Mouse (Mus musculus): ENCODE measurements around the gene Ttc36. TPM values are rescaled to one million over a fixed set of nuclear protein-coding genes. Genes with fewer than 3 reads are reported as not detected.
"Not testable (repeated sequence)": the region's sequence is repeated elsewhere in the genome, so short reads cannot be mapped to it uniquely, and the experiment has no call there.

The Ttc36 gene
- polyA plus RNA-seq, 1 experiment from 2014 or later: 0.55 TPM

DNA sequence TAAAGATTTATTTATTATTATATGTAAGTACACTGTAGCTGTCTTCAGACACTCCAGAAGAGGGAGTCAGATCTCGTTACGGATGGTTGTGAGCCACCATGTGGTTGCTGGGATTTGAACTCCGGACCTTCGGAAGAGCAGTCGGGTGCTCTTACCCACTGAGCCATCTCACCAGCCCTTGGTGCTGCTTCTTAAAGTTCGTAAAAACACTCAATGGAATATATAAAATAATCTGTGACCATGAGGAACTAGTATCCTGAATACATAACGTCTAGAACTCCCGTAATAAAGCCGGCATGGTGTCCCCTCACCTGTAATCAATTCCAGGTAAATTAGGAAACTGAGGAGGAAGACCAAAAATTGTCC lies 34.9 kb downstream of the Ttc36 start:
- not testable (repeated sequence) for H3K9me3 ChIP-seq; H3K36me3 ChIP-seq; H3K9ac ChIP-seq; H3K27me3 ChIP-seq; ATAC-seq (ENCODE audit: low FRiP score)
- Histone ChIP-seq H3K4me1 (replicated peaks) (peaks cover 25% of the 10 kb centered on the region), H3K4me2 (0 out of 2 replicates have a peak overlapping the region, but pooled peaks have one; percentile 21), H3K4me3 (peak overlapping the region; percentile 97), H3K27ac (peak overlapping the region; percentile 71)
- WGBS: 39% methylated on average over 8 of the region's 9 CpGs

DNA sequence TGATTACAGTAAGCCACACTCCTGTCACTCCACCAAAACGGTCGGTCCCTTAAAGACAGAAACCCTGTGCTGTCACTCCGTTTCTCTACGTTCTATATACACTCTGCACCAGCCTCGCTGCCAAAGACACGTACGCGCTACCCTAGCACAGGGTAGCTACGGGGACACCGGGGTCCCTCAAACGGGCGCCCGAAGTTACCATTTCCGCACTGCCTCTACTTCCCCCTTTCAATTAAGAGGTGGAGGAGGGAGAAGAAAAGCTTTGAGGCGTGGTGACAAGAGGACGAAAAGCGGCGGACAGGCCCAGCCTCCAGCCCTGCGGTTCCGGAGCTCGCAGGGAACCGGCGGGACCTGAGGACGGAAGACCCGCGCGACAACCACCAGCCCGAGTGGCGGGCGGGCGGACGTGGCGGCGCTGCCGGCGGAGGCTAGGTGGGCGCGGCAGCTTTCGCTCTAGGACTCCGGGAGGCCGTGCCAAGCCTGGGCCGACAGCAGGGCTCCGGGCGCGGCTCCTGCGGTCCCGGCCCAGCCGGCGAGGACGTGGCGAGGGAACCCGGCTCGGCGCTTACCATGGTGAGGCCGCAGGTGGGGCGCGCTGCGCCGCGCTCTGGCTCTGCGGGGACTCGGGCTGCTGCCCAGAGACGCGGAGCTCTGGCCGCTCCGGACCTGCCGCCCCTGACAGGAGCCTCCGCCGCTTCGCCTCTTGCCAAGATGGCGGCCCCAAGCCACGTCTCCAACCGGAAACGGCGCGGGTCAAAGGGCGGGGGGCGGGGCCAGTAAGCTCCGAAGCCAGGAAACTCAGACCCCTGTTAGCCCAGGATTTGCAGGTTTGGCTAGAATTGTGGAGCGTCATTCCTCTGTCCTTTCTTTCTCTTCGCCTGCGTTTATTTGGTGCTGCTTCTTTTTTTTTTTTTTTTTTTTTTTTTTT lies 35.5 kb downstream of the Ttc36 start, which contains the start of the genes Arcn1 and Ift46:
Gene Arcn1, minus strand, starts transcription at position 745 of the 928 bp plus-strand sequence.
Gene Ift46, plus strand, starts transcription at position 808 of the 928 bp plus-strand sequence.
- peak; percentile 93 for ATAC-seq (ENCODE audit: low FRiP score)
- H3K9ac ChIP-seq: peak within 1 kb of the TSS; percentile 97
- peak within 1 kb of the TSS; percentile 97 for H3K27ac ChIP-seq
- H3K4me2 ChIP-seq: peak within 1 kb of the TSS; percentile 72
- H3K27me3 ChIP-seq: no peaks in the 10 kb centered on the region
- no peaks in the 10 kb centered on the region for H3K36me3 ChIP-seq
- H3K9me3 ChIP-seq: no peaks in the 10 kb centered on the region
- under 1% methylated on average over 82 of the region's 82 CpGs for WGBS
- peaks cover 28% of the 10 kb centered on the region for H3K4me1 ChIP-seq (replicated peaks)
- H3K4me3 ChIP-seq: peak within 1 kb of the TSS; percentile 97

DNA sequence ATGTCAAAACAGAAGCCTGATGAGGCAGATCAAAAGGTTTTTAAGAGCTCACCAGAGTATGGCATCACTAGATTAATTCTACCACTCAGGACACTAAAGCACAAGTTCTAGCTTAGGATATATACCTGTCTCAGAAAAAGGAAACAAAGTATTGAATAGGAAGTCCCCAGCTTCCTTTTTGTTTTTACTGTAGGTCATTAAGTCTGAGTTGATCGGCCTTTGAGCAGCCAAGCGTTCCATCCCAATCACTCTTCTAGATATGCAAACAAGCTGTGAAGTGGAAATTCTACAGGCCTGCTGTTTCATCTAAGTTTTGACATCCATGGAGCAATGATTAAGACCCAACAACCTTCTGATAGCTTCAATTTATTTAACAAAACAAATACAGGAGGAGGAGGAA lies 42.0 kb downstream of the Ttc36 start:
- no peak for ATAC-seq (ENCODE audit: low FRiP score)
- peaks cover 24% of the 10 kb centered on the region for H3K36me3 ChIP-seq
- no peak overlapping the region for H3K9ac ChIP-seq
- no peaks in the 10 kb centered on the region for H3K9me3 ChIP-seq
- peaks cover 22% of the 10 kb centered on the region for H3K4me1 ChIP-seq (replicated peaks)
- no peaks in the 10 kb centered on the region for H3K27me3 ChIP-seq
- H3K4me3 ChIP-seq: no peak overlapping the region
- H3K4me2 ChIP-seq: no peak overlapping the region
- 87% methylated on average over 2 of the region's 2 CpGs for WGBS
- H3K27ac ChIP-seq: no peak overlapping the region

Other genes with a start within 250 kb of the Ttc36 start
- gene Cxcr5, start 241.2 kb downstream of the Ttc36 start, polyA plus RNA-seq (2015; fragmentation: Nextera tagmentation; extraction: Ambion mirVana): 0.10 TPM in 1 of 2 replicates, not detected in the other
- gene Ddx6, start 198.2 kb downstream of the Ttc36 start, polyA plus RNA-seq (2015; fragmentation: Nextera tagmentation; extraction: Ambion mirVana): 26.1 and 28.2 TPM in 2 replicates
- gene Treh, start 129.8 kb downstream of the Ttc36 start, polyA plus RNA-seq (2015; fragmentation: Nextera tagmentation; extraction: Ambion mirVana): not detected in 2 replicates
- 44.5 and 48.8 TPM in 2 replicates for gene Phldb1, start 67.9 kb downstream of the Ttc36 start, polyA plus RNA-seq (2015; fragmentation: Nextera tagmentation; extraction: Ambion mirVana)
- gene Arcn1, start 35.2 kb downstream of the Ttc36 start, polyA plus RNA-seq (2015; fragmentation: Nextera tagmentation; extraction: Ambion mirVana): 142 and 143 TPM in 2 replicates
- gene Ift46, start 35.2 kb downstream of the Ttc36 start, polyA plus RNA-seq (2015; fragmentation: Nextera tagmentation; extraction: Ambion mirVana): 158 and 163 TPM in 2 replicates
- 10.9 and 12.7 TPM in 2 replicates for gene Tmem25, start 3.8 kb downstream of the Ttc36 start, polyA plus RNA-seq (2015; fragmentation: Nextera tagmentation; extraction: Ambion mirVana)
- 15.8 and 20.6 TPM in 2 replicates for gene Kmt2a, start 78.2 kb upstream of the Ttc36 start, polyA plus RNA-seq (2015; fragmentation: Nextera tagmentation; extraction: Ambion mirVana)
- gene Atp5l, start 117.7 kb upstream of the Ttc36 start, polyA plus RNA-seq (2015; fragmentation: Nextera tagmentation; extraction: Ambion mirVana): 795 and 863 TPM in 2 replicates
- gene Ube4a, start 162.5 kb upstream of the Ttc36 start, polyA plus RNA-seq (2015; fragmentation: Nextera tagmentation; extraction: Ambion mirVana): 35.6 and 37.7 TPM in 2 replicates
- gene Cd3g, start 177.4 kb upstream of the Ttc36 start, polyA plus RNA-seq (2015; fragmentation: Nextera tagmentation; extraction: Ambion mirVana): not detected in 2 replicates
- gene Cd3d, start 178.7 kb upstream of the Ttc36 start, polyA plus RNA-seq (2015; fragmentation: Nextera tagmentation; extraction: Ambion mirVana): not detected in 2 replicates
- not detected in 2 replicates for gene Cd3e, start 206.6 kb upstream of the Ttc36 start, polyA plus RNA-seq (2015; fragmentation: Nextera tagmentation; extraction: Ambion mirVana)
- gene Mpzl2, start 236.7 kb upstream of the Ttc36 start, polyA plus RNA-seq (2015; fragmentation: Nextera tagmentation; extraction: Ambion mirVana): 0.35 and 0.45 TPM in 2 replicates